Mouse (Mus musculus): ENCODE measurements at regions not wholly inside any gene's neighbourhood (a gene's known extent, or its start where the extent isn't known, plus 50 kb on each side); places are given as distances from the start of the nearest gene placed in this dataset.
A peak's percentile ranks its signal among the peaks of the same experiment; 100 is the strongest.

DNA sequence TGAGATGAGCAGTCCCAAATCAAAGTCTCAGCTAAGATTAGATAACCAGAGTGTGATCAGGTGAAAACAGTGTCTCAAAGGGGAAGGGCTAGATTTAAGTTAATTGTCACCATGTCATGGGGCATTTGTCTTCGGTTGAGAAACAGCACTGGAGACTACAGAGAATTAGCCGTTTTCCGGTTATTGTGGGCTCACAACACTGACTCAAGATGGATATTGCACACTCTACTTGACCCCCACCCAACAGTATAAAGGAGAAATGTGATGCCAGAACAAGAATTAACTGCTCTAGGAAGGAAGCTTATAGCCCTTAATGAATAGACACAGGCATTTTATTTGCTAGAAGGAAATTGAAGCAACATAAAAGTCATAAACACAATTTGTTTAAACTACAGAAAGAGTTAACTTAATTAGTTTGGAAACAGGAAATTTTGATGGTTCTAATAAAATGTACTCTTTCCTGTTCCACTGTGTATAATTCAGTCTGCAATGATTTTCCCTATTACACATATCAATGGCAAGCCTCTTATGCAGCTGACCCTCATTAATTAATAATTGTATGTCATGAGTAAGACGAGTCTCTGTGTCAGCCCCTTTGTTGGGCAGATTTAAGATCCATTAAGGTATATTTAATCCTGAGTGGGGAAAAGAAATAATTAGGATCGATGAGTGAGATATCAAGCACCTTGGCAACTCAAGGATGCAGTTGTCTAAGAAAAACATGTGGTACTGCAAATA lies 277.4 kb upstream of the Tmeff2 start:
- no peak for DNase-seq (ENCODE audit: low spot score)

DNA sequence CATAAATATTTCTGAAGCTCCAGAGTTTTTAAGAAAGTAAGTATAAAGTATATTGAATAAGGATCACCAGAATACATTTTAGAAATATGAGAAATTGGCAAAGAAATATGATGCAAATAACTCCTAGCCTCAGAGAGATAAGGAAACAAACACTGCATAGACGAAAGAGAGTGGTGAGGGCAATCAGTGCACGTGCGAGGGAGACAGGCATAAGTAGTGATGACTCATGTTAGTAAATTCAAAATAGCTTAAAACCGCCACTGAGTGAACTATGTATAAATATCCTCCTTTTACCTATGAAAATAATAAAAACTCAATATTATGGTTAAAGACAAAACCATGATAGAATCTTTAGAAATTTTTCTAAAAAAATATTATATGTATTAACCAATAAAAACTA lies 271.4 kb upstream of the Tmeff2 start:
- no peak for DNase-seq (ENCODE audit: low spot score)

- no peak for DNase-seq (ENCODE audit: low spot score)
These were observed 270.9 kb upstream of the Tmeff2 start for GRCm38 (mm10) chr1:50629473-50630071.

DNA sequence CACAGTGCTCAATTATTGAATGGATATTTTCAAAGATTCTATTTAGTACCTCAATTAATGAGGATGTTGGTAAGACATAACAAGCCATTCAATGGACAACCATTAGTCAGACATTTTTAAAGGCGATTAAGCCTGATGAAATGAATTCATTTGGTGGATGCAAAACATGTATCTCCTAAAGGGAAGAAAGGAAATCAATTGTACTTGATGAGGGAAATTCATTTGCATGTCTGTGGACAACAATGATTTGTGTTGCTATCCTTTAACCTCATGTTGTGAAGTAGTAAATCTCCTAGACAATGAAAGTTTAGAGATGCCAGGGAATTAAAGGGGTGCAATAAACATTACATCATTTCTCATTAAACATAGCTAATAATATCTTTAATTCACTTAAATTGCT lies 262.5 kb upstream of the Tmeff2 start:
- DNase-seq (ENCODE audit: low spot score) = no peak

GRCm38 (mm10) chr1:50646931-50647674 lies 253.3 kb upstream of the Tmeff2 start:
- no peak for DNase-seq (ENCODE audit: low spot score)

DNA sequence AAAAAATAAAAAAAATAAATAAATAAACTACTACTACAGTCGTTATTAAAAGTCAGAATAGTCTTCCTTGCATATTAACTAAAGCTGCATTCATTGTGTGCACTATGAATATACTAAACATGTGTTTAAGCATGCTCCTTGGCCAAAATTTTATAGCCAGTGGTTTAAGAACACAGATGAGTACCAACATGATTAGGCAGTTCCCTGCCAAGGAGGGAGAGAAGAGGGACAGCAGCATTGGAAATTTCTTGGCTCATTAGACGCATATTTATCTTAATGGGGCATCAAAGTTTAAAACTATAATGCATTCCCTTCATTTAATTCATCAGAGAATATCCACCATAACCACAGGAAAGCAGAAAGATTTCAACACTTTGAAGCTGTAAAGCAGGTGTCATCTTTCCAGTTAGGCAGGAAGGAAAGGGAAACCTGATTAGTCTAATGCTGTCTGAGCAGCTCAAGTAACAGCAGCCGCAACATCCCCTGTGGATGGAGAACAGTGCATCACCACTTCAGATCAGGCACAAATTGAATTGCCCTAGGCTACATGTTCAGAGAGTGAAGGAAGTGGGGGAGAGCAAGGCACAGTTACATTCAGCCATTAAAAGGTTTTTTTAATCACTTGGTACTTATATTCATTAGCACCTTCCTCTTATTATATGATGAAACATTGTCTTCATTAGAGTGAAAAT lies 248.3 kb upstream of the Tmeff2 start:
- peak; percentile 14 for DNase-seq (ENCODE audit: low spot score)

DNA sequence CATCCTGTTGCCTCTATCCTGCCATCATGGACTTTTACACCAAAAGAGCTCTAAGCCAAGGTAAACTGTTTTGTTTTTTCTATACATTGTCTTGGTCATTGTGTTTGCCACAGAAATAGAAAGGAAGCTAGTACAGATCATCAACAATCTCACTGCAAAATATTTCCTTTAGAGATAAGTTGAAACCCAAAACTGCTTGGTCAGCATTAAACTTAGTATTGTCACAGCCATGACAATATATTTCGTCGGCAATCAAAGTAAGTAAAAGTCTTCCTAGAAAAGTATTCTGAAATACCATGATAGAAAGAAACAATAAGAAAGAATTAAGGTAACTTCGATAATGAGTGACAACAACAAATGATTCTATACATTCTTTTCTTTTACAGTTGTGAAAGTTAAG lies 235.3 kb upstream of the Tmeff2 start:
- no peak for DNase-seq (ENCODE audit: low spot score)

DNA sequence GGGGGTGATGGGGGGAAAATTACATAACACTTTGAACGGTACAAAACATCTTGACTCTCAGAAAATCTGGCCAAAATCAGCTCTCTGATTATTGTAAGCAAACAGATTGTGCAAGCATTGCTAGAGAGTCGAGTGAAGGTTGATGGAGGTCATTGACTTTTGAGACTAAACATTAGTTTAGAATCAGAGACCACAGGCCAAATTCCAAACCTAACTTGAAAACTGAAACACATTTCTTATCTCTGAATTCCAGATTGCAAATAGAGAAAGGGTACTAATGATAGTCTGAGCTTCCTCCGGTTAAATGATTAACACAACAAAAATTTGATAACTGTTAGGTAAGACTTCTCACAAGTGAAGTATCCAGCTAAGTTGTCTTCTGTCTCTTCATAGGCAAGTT lies 217.5 kb upstream of the Tmeff2 start:
- no peak for DNase-seq (ENCODE audit: low spot score)

DNA sequence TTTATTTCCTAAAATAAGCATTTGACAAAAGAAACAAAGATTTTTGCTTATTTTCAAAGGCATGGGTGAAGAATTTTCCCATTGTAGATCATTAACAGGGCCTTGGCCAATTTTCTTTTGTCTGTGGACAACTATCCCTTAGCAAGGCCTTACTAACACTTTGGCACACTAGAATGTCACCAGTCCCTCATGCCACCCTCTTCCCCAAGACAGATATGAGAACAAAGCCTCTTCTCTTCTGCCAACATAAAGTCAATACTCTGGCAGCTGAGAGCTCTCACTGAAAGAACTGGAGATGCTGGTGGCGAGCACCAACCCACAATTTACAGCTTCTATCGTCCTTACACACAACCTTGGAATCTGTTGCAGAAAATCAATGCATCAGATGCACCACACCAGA lies 215.1 kb upstream of the Tmeff2 start:
- DNase-seq (ENCODE audit: low spot score) = no peak

DNA sequence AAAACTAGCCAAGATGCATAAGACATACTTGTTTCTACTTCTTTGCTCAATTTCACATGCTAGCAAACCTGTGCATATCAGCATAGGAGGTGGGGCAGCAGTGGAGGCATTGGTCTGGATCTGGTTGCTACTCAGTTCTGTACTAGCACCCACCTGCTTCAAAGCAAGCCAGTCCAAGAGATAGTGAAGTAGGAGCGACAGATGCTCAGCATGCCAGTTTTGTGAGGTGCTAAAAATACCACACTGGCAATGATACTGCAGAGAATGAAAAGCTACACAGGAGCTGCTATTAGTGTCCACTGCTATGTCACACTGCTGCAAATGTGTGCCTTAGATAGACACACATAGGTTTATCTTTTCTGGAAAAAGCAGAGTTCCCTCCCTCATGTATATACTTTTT lies 203.5 kb upstream of the Tmeff2 start:
- DNase-seq (ENCODE audit: low spot score) = no peak

- no peak for DNase-seq (ENCODE audit: low spot score)
These were observed 202.9 kb upstream of the Tmeff2 start for GRCm38 (mm10) chr1:50697333-50698216.

DNA sequence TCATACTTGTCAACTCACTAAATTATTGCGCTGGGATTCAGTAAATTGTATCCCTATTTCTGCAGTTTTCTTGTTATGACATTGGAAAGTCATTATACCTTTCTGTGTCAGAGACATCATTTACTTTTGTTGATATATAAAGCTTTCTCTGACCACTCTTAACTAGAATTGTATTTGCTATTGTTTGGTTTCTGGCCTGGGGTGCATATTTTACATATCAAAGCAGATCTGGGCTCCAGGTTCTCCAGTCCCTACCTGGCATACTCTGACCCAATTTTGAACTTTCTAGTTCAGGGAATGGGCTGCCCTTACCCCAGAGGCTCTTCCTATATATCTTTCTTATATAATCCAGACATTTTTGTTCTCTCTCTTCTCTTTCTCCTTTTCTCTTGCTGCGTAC lies 195.8 kb upstream of the Tmeff2 start:
- no peak for DNase-seq (ENCODE audit: low spot score)

DNA sequence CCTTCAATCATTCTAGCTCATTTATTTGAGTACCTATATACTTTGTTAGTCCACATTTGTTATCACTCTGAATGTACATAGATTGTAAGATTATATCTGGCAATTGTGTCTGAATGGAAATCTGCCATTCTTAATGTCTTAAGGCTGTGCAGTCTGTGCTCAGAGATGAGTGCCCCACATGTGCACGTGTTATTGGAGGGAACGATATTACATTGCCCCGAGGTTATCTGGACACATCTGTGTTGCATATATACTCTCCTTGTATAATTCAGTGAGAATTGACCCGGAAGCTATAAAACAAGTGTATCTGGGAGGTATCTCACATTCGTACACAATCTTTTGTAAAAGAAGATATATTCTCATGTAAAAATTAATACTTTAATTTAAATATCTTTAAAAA lies 155.4 kb upstream of the Tmeff2 start:
- DNase-seq (ENCODE audit: low spot score) = no peak

DNA sequence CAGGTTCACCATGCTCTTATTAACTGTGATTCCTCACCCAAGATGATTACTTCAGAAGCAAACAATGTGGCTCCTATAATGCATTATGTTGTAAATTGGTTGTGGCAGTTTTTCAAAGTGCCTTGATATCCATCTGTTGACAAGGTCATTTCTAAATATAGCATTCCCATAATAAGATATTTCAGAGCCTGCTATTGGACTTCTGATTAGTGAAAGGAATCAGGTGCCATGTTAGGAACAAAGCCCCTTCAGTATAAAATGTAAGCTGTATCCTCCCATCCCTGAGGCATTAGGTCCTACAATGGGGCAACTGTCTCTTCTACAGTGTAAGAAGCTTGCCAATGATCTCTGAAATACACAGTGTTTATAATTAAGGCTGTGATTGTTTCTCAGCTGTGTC lies 130.2 kb upstream of the Tmeff2 start:
- no peak for DNase-seq (ENCODE audit: low spot score)

- no peak for DNase-seq (ENCODE audit: low spot score)
These were observed 105.2 kb upstream of the Tmeff2 start for GRCm38 (mm10) chr1:50795264-50795663.

- DNase-seq (ENCODE audit: low spot score) = no peak
These were observed 102.3 kb upstream of the Tmeff2 start for GRCm38 (mm10) chr1:50798166-50798565.

DNA sequence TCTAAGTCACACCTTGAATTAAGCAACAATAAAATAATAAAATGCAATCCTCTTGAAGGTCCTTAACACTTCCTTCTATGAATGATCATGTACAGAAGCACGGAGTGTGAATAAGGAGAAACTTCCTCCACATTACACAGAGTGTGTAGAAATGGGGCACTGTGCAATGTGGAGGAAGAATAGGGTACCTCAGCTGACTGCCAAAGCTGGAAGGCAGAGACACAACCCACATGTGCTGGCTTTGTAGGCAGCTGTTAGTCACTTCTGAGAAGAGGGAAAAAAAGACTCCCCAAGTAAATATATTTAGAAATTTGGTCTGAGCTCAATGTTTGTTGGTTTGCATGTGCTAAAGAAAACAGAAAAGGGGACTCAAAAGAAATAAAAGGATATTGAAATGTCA lies 94.1 kb upstream of the Tmeff2 start:
- DNase-seq (ENCODE audit: low spot score) = no peak

GRCm38 (mm10) chr1:50806821-50807220 lies 93.6 kb upstream of the Tmeff2 start:
- DNase-seq (ENCODE audit: low spot score) = no peak

DNA sequence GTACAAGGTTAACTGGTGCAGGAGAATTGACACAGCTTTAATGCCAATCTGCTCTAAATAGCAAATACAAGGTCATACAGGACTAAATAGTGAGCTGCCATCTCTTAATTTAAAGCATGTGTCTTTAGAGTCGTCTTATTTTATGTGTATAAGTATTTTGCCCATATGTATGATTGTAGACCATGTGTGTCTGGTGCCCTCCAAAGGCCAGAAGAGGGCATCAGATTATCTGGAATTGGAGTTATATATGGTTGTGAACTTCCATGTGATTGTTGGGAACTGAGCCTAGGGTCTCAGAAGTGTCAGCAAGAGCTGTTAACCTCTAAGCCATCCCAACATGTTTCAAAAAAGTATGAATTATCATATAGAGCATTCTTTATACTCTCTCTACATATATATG lies 68.8 kb upstream of the Tmeff2 start:
- no peak for DNase-seq (ENCODE audit: low spot score)

- DNase-seq (ENCODE audit: low spot score) = no peak
These were observed 64.3 kb upstream of the Tmeff2 start for GRCm38 (mm10) chr1:50836123-50836522.

DNA sequence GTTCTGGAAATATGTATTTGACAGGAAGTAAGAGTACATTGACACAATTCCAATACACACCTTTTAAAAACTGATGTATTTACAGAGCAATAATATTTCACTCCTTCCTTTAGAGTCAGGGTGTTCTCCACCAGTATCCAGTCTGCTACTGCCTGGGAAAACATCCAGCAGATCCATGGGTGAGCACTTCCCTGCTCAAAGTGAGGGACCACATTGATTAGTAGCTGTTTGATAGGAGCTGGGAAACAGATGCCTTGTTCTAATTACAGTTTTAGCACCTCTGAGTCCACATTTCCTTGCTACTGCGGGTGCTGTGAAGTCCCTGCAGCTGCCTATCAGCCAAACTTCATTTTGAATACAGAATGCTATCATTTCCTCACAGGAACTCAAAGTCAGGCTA lies 53.3 kb upstream of the Tmeff2 start:
- DNase-seq (ENCODE audit: low spot score) = no peak
